Mouse (Mus musculus) stomach, postnatal 0 days (tissue): ENCODE measurements around the gene 4930433I11Rik. TPM values are rescaled to one million over a fixed set of nuclear protein-coding genes. Genes with fewer than 3 reads are reported as not detected.
"Not testable (repeated sequence)": the region's sequence is repeated elsewhere in the genome, so short reads cannot be mapped to it uniquely, and the experiment has no call there.

ENCODE experiments used
- ATAC-seq: fragments of 200-750 bp; cut with Nextera tagmentation; 2 replicates; pipeline ENCODE4 v1.8.0; 2017; ENCODE audit not compliant: low FRiP score, low TSS enrichment
- DNase-seq: peaks from one replicate; pipeline ENCODE4 v3.0.0-alpha.2; 2016; ENCODE audit warnings: low spot score
- H3K27ac ChIP-seq: fragments of 300-500 bp; sonication (generic); replicated peaks from 2 replicates; pipeline ENCODE4 v1.5.1; 2014; ENCODE audit warnings: mild to moderate bottlenecking, control low read depth
- H3K27me3 ChIP-seq: fragments of 300-500 bp; sonication (generic); 2 replicates; pipeline ENCODE4 v1.6.1; 2014; ENCODE audit warnings: low read length; ENCODE audit not compliant: control insufficient read depth, insufficient read depth
- H3K36me3 ChIP-seq: fragments of 300-500 bp; sonication (generic); 2 replicates; pipeline ENCODE4 v1.6.1; 2014; ENCODE audit warnings: low read length, mixed read lengths; ENCODE audit not compliant: control insufficient read depth, insufficient read depth
- H3K4me1 ChIP-seq: fragments of 300-500 bp; sonication (generic); replicated peaks from 2 replicates; pipeline ENCODE4 v1.6.1; 2014; ENCODE audit warnings: antibody characterized with exemption; ENCODE audit not compliant: control insufficient read depth, insufficient read depth
- H3K4me2 ChIP-seq: fragments of 300-500 bp; sonication (generic); replicated peaks from 2 replicates; pipeline ENCODE4 v1.6.1; 2014; ENCODE audit warnings: low read depth, mild to moderate bottlenecking, control low read depth, moderate library complexity
- H3K4me3 ChIP-seq: fragments of 300-500 bp; sonication (generic); 2 replicates; pipeline ENCODE4 v1.5.1; 2014; ENCODE audit warnings: low read depth, low read length, control low read depth
- H3K9ac ChIP-seq: fragments of 300-500 bp; sonication (generic); 2 replicates; pipeline ENCODE4 v1.6.1; 2014; ENCODE audit warnings: mild to moderate bottlenecking, low read length, control low read depth, mixed read lengths
- H3K9me3 ChIP-seq: fragments of 300-500 bp; sonication (generic); 2 replicates; pipeline ENCODE4 v1.6.1; 2016; ENCODE audit warnings: low read length; ENCODE audit not compliant: control insufficient read depth
- CTCF ChIP-seq: IDR thresholded peaks from 2 replicates; pipeline ENCODE4 v1.5.1; 2016; ENCODE audit warnings: antibody characterized with exemption, low read depth, mild to moderate bottlenecking, moderate library complexity
- EP300 ChIP-seq: optimal IDR thresholded peaks from 2 replicates; pipeline ENCODE3; 2016; ENCODE audit warnings: antibody characterized with exemption
- WGBS: fragments of 180-500 bp; shearing (Covaris S2); extraction: QIAGEN DNeasy Blood & Tissue Kit; methylation state at CpG from one replicate; pipeline ENCODE4 v1.1.7; 2014; 5-methylcytosine and 5-hydroxymethylcytosine counted together
- polyA plus RNA-seq: library from polyadenylated mRNA; unstranded; fragments of >200 nt; fragmentation: Nextera tagmentation; extraction: Ambion mirVana; gene quantifications from 2 replicates; pipeline ENCODE4 v1.2.1, GENCODE M21; 2015

Gene 4930433I11Rik
- polyA plus RNA-seq: not detected in 2 replicates

DNA sequence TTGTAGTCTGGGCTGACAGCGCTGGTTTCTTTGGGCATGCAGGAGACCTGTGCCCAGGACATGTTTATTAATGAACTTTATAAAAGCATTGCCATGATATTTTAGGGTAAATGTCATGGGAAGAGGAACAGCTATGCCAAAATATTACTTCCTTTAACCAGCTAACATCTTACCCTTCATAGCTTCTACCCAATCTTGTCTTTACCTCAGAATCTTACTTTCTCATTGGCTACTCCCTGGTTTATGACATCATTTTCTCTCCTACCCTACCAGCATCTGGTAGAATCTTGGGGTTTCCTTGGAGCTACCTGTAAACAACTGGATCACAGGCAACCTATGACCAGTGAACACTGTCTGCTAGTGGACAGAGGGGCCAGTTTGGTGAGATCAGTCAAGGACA, at the start of gene 4930433I11Rik:
Gene 4930433I11Rik, plus strand, starts transcription at position 301 of the 400 bp plus-strand sequence.
- no peak within 1 kb of the TSS for H3K27ac ChIP-seq
- WGBS: 74% methylated on average over 1 of the region's 1 CpGs
- H3K4me3 ChIP-seq: no peak within 1 kb of the TSS
- no peak for TF ChIP-seq CTCF
- TF ChIP-seq EP300: no peak
- no peaks in the 10 kb centered on the region for H3K27me3 ChIP-seq
- no peak within 1 kb of the TSS for H3K4me2 ChIP-seq
- no peak for DNase-seq
- ATAC-seq: no peak
- H3K9me3 ChIP-seq: no peaks in the 10 kb centered on the region
- no peaks in the 10 kb centered on the region for H3K36me3 ChIP-seq
- H3K4me1 ChIP-seq: no peaks in the 10 kb centered on the region
- H3K9ac ChIP-seq: no peak within 1 kb of the TSS

GRCm38 (mm10) chr7:40939371-40939770, 48.0 kb upstream of the 4930433I11Rik start:
- no peak overlapping the region for H3K4me3 ChIP-seq
- ATAC-seq (no peak), DNase-seq (no peak)
- no peak overlapping the region for H3K9ac ChIP-seq
- no peak overlapping the region for H3K4me2 ChIP-seq
- WGBS: 67% methylated on average over 1 of the region's 1 CpGs
- H3K27me3 ChIP-seq: no peaks in the 10 kb centered on the region
- no peaks in the 10 kb centered on the region for H3K9me3 ChIP-seq
- no peaks in the 10 kb centered on the region for H3K4me1 ChIP-seq
- H3K27ac ChIP-seq: no peak overlapping the region
- no peaks in the 10 kb centered on the region for H3K36me3 ChIP-seq
- TF ChIP-seq CTCF: no peak
- TF ChIP-seq EP300: no peak

- TF ChIP-seq EP300 (no peak), CTCF (peak; percentile 71)
- DNase-seq: no peak
- H3K4me3 ChIP-seq: no peak overlapping the region
- no peaks in the 10 kb centered on the region for H3K4me1 ChIP-seq
- H3K9me3 ChIP-seq: no peaks in the 10 kb centered on the region
- WGBS: 57% methylated on average over 3 of the region's 3 CpGs
- no peak overlapping the region for H3K4me2 ChIP-seq
- no peak overlapping the region for H3K27ac ChIP-seq
- ATAC-seq: no peak
- H3K36me3 ChIP-seq: no peaks in the 10 kb centered on the region
- H3K27me3 ChIP-seq: no peaks in the 10 kb centered on the region
- H3K9ac ChIP-seq: no peak overlapping the region
These were observed 45.0 kb upstream of the 4930433I11Rik start for GRCm38 (mm10) chr7:40942233-40942935.

DNA sequence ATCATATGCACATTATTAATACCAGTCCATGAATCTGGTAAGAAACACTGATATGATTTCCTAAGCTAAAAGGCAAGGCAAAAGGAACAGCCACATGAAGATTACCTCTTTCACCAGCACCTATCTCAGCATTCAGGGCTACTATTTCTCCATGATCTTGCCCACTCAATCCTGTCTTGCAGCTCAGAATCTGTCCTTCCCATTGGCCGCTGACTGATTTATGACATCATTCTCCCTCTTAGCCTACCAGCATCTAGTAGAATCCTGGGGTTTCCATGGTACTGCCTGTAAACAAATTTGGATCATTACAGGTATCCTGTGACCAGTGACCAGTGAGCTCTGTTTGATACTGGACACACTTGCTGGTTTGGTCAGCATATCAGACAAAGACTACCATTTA, 45.1 kb downstream of the 4930433I11Rik start, which contains the start of gene Gm4884:
Gene Gm4884, plus strand, starts transcription at position 301 of the 400 bp plus-strand sequence.
- not testable (repeated sequence) for H3K9ac ChIP-seq, H3K27me3 ChIP-seq, H3K36me3 ChIP-seq, H3K9me3 ChIP-seq, ATAC-seq, DNase-seq, H3K4me1 ChIP-seq, H3K4me3 ChIP-seq, H3K27ac ChIP-seq, H3K4me2 ChIP-seq
- 100% methylated on average over 1 of the region's 1 CpGs for WGBS

DNA sequence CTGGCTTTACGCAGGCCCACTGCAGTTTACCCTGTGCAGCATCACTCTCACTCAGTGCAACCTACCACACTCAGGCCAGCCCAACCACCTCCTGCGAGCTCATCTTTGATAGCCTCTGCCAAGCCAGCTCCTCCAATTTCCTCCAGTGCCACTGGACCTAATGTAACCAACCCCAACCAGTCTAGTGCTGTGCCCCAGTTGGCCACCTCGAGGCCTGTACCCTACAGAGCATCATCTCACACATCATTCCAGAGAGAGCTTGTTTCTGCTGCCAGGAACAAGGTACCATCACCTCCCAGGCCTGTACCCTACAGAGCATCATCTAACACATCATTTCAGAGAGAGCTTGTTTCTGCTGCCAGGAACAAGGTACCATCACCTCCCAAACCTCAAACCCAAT, 56.7 kb downstream of the 4930433I11Rik start:
- not testable (repeated sequence) for H3K27ac ChIP-seq, H3K9ac ChIP-seq, H3K4me2 ChIP-seq, ATAC-seq, H3K4me3 ChIP-seq, H3K9me3 ChIP-seq, H3K27me3 ChIP-seq, H3K4me1 ChIP-seq, H3K36me3 ChIP-seq, DNase-seq
- 52% methylated on average over 3 of the region's 3 CpGs for WGBS

Other genes starting within 250 kb of the 4930433I11Rik start
- 0.80 and 0.81 TPM in 2 replicates for gene Vstm2b, start 89.2 kb upstream of the 4930433I11Rik start, polyA plus RNA-seq
- not detected in 2 replicates for gene Gm4884, start 45.2 kb downstream of the 4930433I11Rik start, polyA plus RNA-seq
- gene Gm5592, start 166.3 kb downstream of the 4930433I11Rik start, polyA plus RNA-seq: not detected in 2 replicates